Mouse (Mus musculus) urinary bladder, postnatal 36 days (tissue): ENCODE results near the gene Syvn1.

ENCODE experiments used
- DNase-seq, 2 experiments: peaks; one replicate each; pipeline ENCODE4 v3.0.0; 2022; ENCODE audit warnings: low spot score in 2 of 2, mixed read lengths in 1 of 2

Syvn1 gene

DNA sequence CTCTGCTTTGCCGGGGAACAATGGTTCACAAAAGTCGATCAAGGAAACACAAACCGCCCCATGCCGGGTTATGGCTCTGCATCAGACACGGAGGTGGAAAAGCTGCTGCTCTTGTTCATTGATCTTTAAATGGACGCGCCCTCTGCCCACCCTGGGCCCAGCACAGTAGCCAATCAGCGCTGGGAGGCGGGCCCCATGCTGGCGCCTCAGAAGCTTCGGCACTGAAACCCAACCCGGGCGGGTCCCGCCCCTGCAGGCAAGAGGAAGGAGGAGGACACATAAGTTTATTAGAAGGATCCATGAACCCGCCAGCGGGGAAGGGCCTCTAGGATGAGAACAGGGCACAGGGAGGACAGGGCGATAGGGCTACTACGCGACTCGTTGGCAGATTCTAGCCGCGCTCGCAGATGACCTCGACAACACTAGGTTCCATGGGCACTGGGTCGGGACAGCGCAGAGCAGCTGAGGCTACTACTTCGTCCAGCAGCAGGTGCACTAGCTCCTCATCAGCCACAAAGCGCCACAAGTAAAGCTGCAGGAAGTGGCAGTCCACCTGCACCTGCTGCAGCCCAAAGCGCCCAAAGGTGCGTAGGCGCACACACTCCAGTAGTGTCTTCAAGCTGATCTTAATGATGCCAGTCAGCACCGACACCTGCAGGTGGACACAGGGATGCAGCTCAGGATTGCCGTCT, 21.5 kb downstream of the Syvn1 start, which contains the start of gene Tm7sf2:
Tm7sf2 (minus strand) TSS at position 650 of the 692 bp plus-strand sequence.
- peak; percentile 86 to 93 for DNase-seq

- no peak for DNase-seq
Observed at GRCm38 (mm10) chr19:6068951-6069350, 22.6 kb downstream of the Syvn1 start.

- no peak for DNase-seq
Observed at GRCm38 (mm10) chr19:6069851-6070250, 23.5 kb downstream of the Syvn1 start.

DNA sequence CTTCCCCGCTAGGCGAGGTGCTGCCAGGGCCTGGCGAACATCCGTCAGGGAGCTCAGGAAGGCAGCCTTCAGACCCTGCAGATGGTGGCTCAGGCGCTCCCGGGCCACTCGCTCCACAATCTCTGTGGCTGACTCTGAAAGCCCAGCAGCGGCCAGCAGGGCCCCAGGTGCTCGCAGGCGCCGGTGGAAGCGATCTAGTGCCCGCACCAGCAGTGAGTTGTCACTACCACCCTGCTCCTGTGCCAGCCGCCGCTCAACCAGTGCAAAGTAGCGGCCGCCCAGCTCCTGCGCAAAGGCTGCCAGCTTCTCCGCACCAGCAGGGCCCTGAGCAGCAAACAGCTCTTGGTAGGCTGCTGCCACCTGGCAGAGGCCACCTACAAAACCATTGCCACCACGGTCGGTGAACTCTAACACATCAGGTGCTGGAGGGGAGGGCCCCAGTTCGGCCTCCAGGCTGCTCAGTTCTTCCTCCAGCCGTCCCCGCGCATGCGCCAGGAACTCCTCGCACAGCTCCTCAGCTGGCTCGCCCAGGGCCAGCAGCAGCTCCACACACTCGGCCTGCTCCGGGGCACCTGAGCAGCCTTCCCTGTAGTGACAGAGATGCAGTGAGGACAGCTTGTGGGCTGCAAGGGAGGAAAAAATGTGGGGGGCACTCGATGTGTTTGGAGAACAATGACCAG, 24.3 kb downstream of the Syvn1 start:
- DNase-seq: no peak

GRCm38 (mm10) chr19:6071261-6071660, 24.9 kb downstream of the Syvn1 start:
- no peak for DNase-seq

- no peak for DNase-seq
Observed at GRCm38 (mm10) chr19:6073889-6074288, 27.5 kb downstream of the Syvn1 start.

DNA sequence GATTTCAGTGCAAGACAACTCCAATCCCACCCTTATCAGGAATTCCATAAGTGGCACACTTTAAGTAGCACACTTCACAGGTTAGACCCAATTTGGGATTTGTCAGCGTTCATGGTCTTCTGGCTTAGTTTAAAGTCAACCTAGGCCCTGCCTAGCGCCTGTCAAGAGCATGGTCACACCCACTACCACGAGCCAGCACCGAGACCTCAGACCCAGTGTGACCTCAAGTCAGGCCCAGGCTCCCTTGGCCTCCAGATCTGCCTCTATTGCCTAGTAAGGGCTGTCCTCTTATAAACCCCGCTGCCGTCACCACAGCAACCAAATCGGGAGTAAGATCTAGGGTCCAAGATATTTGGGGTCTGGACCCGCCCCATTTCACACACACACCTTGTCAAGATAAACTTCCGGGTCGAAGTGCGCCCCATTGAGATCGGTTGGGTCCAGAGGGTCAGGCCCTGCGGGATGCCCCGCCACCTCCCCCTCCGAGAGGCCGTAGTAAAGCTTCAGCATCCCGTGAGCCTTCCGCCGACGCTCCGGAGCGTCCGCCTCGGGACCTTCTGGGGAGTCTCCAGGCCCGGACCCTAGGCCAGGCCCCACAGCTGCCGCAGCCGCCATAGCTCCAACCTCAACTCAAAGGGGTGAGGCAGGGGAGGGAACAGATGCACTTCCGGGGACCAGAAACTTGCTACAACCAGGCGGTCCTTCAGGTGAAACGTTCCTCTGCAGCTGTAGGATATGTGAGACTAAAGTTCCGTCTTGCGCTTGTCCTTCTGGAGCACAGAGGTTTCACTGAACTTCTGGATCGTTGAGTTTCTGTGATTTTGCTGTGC, 30.4 kb downstream of the Syvn1 start, which contains the start of gene Vps51:
Vps51 (minus strand) TSS at position 668 of the 830 bp plus-strand sequence.
- peak; percentile 82 to 84 for DNase-seq

GRCm38 (mm10) chr19:6079983-6080480, 33.7 kb downstream of the Syvn1 start, which contains the start of gene Tmem262:
Gene Tmem262, plus strand, starts transcription at chr19:6080033.
- DNase-seq: no peak

DNA sequence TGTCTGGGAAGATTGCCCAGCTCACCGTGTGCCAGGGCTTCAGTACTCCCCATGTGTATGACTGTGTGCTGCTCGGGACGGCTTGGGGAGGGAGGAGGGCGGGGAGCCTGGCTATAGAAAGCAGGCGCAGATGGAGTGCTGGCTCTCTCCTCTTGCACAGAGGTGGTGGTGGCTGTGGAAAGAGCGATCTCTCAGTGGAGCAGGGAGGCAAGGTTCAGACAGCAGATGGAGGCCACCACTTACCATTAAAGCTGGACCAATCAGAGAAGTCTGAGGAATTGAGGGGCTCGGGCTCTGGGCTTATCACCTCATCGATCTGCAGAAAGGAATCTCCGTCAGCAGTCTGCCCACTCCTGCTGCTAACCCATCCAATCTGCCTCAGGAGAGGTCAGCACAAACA, 35.8 kb downstream of the Syvn1 start, which contains the start of gene Gm28374:
Gm28374 (minus strand) TSS at position 101 of the 400 bp plus-strand sequence.
- no peak for DNase-seq

GRCm38 (mm10) chr19:6084478-6085248, 38.3 kb downstream of the Syvn1 start, which contains the start of the genes Zfpl1 and Cdca5:
Gene Zfpl1, minus strand, starts transcription at chr19:6084956.
Gene Cdca5, plus strand, starts transcription at chr19:6084983.
- DNase-seq: peak; percentile 92 to 95

DNA sequence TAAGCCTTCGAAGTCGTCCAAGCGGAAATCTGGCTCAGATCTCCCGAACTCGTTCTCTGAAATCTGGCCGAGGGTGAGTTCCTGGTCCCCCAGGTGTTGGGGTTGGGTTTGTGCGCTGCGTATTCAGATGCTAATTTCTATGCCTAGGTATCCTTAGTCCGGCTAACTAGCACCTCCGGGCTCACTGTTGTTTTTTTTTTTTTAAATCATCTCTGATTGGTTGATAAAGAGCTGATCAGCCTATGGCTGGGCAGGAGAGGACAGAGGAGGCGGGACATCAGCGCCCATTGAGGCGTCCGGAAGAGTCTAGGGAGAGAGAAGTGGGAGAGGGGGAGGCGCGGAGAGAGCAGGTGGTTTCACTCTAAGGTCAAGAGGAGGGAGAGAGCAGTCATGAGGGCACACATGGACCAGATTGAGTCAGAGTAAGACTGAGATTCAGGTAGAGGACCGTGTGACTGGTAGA, 39.1 kb downstream of the Syvn1 start:
- DNase-seq: peak in 1 of 2 experiments; percentile 29

- DNase-seq: no peak
Observed at GRCm38 (mm10) chr19:6088841-6089240, 42.5 kb downstream of the Syvn1 start.

DNA sequence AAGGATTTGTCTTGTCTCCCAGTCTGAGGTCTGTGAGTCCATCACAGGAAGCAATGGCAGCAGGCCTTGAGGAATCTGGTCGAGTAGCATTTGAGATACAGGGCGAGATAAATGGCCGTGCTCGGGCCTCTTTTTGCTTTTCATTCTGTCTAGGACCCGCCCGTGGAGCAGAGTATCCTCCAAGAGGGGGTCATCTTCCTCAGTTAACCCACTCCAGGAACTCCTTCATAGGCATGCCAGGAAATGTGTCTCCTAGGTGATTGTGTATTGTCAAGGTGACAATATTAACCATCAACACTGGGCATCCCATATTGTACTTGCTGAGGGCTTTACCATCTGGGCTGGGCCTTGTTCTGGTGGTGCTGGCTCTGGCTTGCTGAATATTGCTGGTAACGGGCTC, 47.7 kb downstream of the Syvn1 start, which contains the start of gene AC131692.1:
AC131692.1 (plus strand) TSS at position 301 of the 400 bp plus-strand sequence.
- DNase-seq: no peak

GRCm38 (mm10) chr19:6097847-6098246, 51.5 kb downstream of the Syvn1 start:
- DNase-seq: no peak

DNA sequence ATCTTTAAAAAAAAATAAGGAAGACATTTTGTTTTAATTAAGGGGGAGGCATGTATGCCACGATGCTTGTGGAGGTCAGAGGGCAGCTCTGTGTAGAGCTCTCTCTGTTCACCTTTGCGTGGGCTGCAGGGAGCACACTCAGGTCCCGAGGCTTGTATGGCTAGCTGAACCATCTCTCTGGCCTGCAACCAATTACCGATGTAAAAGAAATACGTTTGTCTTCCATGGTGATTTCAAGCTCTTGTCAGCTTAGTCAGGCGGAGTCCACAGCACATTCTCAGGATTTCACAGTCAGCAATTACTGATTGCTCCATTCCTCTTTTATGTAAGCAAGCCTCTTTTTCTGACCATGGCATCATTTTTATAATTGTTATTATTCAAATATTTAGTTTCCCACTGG, 54.8 kb downstream of the Syvn1 start:
- no peak for DNase-seq

GRCm38 (mm10) chr19:6102169-6102853, 55.9 kb downstream of the Syvn1 start:
- DNase-seq: no peak
